Mouse (Mus musculus) heart, adult 9 months (tissue): Measurements from ENCODE around the gene Trappc2l.

Source experiments
- DNase-seq, 2 experiments: peaks; one replicate each; pipeline ENCODE4 v3.0.0; 2022; ENCODE audit warnings: low spot score in 2 of 2

The Trappc2l gene

DNA sequence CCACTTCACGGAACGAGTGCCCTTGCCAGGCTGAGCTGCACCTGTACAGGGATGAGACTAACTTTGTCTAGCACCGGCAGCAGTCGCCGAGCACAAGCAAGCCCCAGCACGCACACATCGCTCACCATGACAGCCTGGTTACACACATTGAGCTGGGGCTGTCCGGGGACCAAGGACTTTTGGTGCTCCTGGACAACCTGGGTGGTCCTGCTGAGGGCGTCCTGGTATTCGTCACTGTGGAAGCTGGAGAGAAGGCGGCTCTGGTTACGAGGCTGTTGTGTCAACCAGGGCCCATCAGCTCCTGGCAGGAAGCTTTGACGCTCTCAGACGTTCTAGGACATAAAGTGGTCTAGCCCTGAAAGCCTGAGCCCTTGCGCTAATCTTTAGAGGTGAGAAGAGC, 30.5 kb upstream of the Trappc2l start:
- DNase-seq, result no peak

DNA sequence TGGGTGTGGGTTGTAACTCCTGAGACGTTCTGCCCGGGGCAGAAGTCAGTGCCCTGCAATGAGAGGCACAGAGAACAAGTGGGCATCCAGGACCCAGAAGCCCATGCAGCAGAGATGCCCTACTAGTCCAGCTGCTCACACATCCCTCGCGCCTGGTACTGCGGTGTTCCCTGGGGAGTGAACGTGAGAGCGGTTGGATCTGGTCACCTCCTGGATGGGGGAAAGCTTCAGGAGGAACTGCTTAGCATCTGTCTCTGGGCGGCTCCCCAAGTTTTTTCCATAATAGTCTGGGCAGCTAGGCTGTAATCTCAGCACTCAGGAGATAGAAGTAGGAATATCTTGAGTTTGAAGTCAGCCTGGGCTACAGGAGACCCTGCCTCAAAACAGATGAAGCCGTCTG, 26.5 kb upstream of the Trappc2l start:
- DNase-seq, result no peak

DNA sequence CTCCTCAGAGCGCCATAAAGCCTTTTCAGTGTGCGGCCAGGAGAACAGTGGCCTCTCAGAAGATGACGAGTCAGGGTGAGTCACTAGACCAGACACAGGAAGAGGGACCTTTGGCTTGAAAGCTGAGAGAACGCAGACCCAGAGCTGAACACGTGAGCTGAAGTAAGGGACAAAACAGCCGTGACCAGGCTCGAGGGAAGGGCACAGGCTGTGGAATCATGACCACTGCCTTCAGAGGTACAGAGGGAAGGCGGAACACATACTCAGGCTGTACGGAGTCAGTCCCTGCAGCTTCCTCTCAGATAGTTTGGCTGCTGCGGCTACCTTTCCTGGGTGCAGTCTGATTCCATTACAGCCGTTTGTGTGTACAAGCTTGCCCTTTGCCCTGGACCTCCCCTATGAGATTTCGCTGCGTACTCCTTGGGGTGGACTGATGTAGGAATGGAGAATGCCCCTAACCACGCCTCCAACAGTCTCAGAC, 26.0 kb upstream of the Trappc2l start:
- no peak for DNase-seq

DNA sequence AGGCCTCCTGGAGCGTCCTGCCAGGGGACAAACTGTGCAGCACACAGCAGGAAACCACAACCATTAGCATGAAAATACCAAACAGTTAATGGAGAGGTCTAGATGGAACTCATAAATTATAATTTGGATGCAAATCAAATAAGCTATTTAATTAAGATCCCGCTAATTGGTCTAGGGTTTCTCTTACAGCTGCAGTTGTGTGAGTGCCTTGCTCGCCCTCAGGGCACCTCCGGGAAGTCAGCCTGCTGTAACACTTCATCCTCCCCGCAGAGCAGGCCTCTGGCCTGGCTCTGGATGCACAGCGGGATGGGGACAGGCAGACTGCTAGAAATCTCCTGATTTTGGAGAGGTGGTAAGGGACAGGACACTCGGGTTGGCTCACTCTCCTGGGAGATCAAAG, 25.3 kb upstream of the Trappc2l start:
- no peak for DNase-seq

GRCm38 (mm10) chr8:122586749-122587148, 24.7 kb upstream of the Trappc2l start:
- no peak for DNase-seq

- DNase-seq, result no peak
Measured at GRCm38 (mm10) chr8:122593240-122593639, 18.2 kb upstream of the Trappc2l start.

GRCm38 (mm10) chr8:122593783-122594507, 17.5 kb upstream of the Trappc2l start:
- no peak for DNase-seq

DNA sequence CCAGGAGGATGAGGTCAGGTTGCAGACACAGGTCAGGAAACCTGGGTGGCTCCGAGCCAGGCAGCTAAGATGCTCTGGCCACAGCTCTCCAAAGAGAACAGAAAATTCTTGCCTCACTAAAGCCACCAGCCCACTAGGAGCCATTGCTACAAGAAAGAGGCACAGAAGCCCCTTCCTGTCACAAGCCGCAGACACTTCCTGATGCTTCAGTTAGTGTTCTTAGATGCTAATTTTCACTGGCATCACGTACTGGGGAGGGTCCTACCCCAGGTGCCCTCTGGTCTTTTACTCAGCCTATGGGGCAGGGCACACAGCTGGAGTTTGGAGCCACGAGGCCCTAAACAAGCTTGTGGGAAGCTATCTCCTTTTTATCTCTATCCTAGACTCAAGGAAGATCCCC, 15.4 kb upstream of the Trappc2l start:
- no peak for DNase-seq

GRCm38 (mm10) chr8:122600666-122601065, 10.8 kb upstream of the Trappc2l start:
- DNase-seq, result no peak

- DNase-seq, result no peak
Measured at GRCm38 (mm10) chr8:122604640-122605039, 6.8 kb upstream of the Trappc2l start.

DNA sequence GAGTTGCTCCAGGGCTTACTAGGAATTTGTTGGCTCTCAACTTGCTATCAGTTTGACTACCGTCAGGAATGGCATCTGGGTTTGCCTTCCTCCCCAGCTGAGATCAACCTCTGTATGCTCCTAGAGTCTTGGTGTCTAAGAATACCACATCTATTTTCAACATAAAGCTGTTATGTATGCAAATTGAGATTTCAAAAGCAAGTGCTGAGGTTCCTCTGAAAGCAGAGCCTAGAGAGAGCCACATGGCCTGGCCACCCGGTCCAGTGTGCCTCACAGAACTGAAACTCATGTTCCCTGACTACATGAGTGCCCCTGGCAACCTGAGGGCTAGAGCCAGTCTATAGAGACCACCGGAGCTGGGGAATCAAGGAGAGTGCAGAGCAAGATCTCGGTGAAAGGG, 6.1 kb upstream of the Trappc2l start:
- DNase-seq, result no peak

DNA sequence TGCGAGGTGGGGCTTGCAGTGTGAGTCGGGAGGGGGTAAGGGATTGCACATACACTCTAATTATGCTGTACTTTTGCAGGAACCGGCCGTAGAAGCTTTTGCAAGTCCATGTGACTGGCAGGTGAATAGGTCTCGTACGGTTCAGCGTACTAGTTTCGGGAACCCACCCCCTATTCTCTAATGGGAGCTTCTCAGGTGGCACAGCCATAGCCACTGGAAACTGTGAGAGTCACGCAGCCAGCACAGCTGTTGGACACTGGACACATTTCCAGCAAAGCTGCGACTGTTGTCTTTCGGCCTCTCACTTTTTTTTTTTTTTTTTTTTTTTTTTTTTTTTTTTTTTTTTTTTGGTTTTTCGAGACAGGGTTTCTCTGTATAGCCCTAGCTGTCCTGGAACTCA, 4.6 kb upstream of the Trappc2l start:
- no peak for DNase-seq

- DNase-seq, result no peak
Measured at GRCm38 (mm10) chr8:122610209-122610608, 1.2 kb upstream of the Trappc2l start.

DNA sequence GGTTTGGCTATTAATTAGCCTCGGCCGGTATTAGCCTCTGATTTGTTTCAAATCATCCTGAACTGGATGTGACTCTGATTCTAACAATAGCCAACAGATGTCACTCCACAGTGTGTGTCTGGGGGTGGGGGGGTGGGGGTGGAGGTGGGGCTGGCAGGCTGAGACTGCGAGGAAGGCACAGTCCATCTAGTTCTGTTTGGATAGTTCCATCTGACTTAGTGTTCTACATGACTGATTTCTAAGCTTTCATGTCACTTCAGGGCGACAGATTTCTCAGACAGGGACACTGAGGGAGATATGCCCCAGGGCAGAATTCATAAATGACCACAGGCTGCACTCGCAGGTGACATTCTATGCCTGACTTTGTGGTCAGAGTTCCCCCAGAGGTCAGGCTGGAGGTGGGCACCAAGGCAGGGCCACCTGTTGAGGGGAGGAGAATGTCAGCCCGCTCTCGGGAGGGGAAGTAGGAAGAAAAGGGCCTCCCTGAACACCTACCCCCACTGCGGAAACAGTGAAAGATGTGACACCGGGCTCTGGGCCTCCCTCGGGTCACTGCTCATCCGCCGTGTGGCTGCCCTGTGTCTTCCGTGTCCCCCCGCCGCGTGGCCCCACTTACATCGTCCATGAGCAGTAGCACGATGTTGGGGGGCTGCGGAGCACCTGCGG, 695 bp upstream of the Trappc2l start:
- no peak for DNase-seq

GRCm38 (mm10) chr8:122616181-122616905, 4.9 kb downstream of the Trappc2l start:
- DNase-seq, result peak in 1 of 2 experiments; percentile 51

DNA sequence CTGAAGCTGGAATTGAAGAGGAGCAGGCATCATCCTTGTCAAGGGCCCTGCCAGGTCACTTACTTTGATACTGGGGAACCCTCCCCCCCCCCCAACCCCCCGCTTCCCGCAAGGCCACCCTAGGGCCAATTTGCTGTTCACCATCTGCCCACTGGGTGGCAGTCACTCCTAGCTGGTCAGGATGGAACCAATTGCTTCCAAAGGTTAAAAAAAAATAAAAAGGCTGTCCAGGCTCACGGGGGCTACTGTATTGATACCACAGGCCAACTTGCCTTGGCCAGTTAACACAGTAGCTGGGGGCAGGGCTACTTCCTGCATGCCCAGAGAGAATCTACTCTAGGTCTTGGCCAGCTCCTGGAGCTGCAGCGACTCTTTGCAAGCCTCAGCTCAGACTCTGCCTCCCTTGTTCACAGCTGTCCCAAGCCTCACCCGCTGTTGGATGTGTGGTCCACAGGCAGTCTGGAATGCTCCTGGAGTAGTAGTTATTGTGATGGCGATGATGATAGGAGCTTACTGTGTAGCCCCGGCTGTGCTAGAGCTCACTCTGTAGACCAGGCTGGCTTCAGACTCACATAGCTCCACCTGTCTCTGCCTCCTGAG, 6.6 kb downstream of the Trappc2l start:
- peak; percentile 75 to 81 for DNase-seq

GRCm38 (mm10) chr8:122618660-122619378, 7.4 kb downstream of the Trappc2l start:
- DNase-seq, result no peak

DNA sequence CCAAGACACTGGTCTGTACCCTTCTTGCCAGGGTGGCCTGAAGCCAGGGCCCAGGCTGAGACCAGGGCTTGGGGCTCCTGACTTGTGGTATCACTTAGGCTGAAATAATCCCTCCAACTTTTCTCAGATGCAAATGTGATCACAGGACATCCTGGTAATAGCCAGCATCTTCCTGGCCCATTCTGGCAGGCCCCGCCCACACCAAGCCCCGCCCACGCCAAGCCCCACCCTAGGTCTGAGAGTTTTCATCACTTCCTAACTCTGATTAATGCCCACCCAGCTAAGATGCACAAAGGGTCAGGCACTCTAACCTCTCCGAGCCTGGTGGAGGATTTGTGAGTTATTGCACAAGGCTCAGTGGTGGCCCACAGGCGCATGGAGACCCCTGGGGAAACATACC, 9.0 kb downstream of the Trappc2l start:
- no peak for DNase-seq

DNA sequence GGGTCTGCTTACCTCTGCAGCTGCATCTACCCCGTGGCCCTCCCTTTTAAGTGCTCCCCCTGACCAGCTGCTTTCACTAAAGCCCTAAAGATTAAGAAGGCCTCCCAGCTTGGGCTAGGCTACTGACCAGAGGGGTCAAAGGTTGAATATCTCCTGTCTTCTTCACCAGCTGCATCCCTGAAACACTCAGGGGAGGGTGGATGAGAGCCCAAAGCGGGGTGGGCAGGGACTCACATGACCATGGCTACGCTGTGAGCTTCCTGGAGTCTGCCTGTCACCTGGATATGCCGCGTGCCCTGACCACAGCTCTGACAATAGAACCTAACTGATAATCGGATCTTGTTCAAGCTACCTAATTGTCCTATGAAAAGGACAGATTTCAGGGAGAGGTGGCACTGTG, 11.3 kb downstream of the Trappc2l start, which contains the start of gene Pabpn1l:
Pabpn1l (minus strand) TSS at position 13 of the 400 bp plus-strand sequence.
- DNase-seq, result no peak

DNA sequence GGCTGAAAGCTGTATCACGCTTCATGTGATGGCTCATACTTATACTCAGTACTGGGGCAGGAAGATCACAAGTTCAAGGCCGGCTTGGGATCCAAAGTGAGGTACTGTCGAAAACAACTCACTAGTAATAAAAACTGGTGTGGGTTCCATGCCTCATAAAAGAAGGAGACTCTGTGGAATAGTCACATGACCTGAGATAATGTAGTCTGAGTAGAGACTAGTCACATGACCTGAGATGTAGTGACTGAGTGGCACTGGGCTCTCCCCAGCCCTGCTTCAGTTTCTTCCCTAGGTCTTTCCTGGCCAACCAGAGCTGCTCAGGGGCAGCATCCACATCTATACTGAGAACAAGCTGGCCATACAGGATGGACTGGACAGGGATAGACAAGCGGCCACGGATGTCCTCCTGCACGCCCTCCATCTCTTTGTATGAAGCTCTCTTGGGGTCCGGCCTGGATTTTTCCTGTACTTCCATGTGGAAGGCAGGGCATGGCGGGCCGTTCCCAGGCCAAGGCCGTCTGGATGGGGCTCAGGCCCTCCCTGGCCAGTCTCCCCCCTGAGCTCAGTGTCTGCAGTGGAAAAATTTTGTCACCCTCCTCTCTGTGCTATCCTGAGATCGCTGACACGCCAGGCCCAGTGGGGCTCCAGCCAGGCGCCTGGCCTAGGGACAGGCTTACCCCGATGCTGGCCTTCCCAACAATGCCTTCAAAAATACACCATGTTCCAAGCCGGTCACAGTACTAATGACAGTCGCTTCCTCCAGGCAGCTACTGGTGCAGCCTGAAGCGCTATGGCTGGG, 12.6 kb downstream of the Trappc2l start:
- peak; percentile 69 to 71 for DNase-seq

- no peak for DNase-seq
Measured at GRCm38 (mm10) chr8:122624653-122625052, 13.2 kb downstream of the Trappc2l start.
